Comparison of ENCODE assay signal across 11 mouse cellular contexts in genomic region chr2:156496816-156497566, GRCm38 (mm10). TPM values are rescaled to one million over a fixed set of nuclear protein-coding genes. Genes with fewer than 3 reads are reported as not detected.
DNase-seq lines count a peak whose midpoint lies in the region; TF ChIP-seq lines count a peak whose summit lies in the region.
"Had no signal": no experiment of that assay in that cellular context is flagged by ENCODE, and none has a peak within 500 bp of the region (broad histone marks: within the 10 kb centered on the region; RNA-seq: fewer than 3 reads in every experiment).

No protein-coding gene starts in this region.

- no peaks in the 10 kb centered on the region for H3K9me3 ChIP-seq in limb, embryonic 10.5 days (replicated peaks)
- H3K9me3 ChIP-seq: embryonic facial prominence, embryonic 10.5 days; neural tube, embryonic 13.5 days had no signal

- peaks cover 20% of the 10 kb centered on the region for H3K4me1 ChIP-seq in limb, embryonic 10.5 days

- no peaks in the 10 kb centered on the region for H3K27me3 ChIP-seq in limb, embryonic 10.5 days (ENCODE audit: low read depth, poor library complexity, severe bottlenecking)
- H3K27me3 ChIP-seq: neural tube, embryonic 13.5 days had no signal

- peak overlapping the region; percentile 32; the same call in 1 of the 2 replicates for H3K27ac ChIP-seq in layer of hippocampus, adult 2 months
- H3K27ac ChIP-seq in limb, embryonic 10.5 days: peak overlapping the region; percentile 26; the same call in 1 of the 2 replicates
- H3K27ac ChIP-seq: embryonic facial prominence, embryonic 10.5 days; neural tube, embryonic 13.5 days had no signal

- no peak for TF ChIP-seq CTCF in layer of hippocampus, adult 2 months (conservative IDR thresholded peaks at IDR 0.05)

- DNase-seq in cerebellum, adult 11-12 months: peak; percentile 71
- DNase-seq in cerebellum, postnatal 4 days (ENCODE audit: low spot score in 2 of 2): no peak
- DNase-seq in layer of hippocampus, adult 2 months (ENCODE audit: low spot score in 2 of 2): no peak
- DNase-seq in layer of hippocampus, adult 11-12 months (ENCODE audit: low spot score): no peak
- DNase-seq in cerebellum, adult 18-20 months: peak; percentile 57 to 61
- no peak for DNase-seq in limb, embryonic 10.5 days (ENCODE audit: low spot score)
- no peak for DNase-seq in spleen, postnatal 4 days (ENCODE audit: low spot score in 2 of 2)
- no peak for DNase-seq in gastrocnemius, postnatal 25 days
- DNase-seq: thymus, adult 18-20 months had no signal

- H3K36me3 ChIP-seq in limb, embryonic 10.5 days: peaks cover 11% of the 10 kb centered on the region

- WGBS in limb, embryonic 10.5 days: 78% methylated on average over 5 of the region's 5 CpGs

- no peak overlapping the region for H3K4me3 ChIP-seq in layer of hippocampus, adult 2 months
- H3K4me3 ChIP-seq in limb, embryonic 10.5 days: no peak overlapping the region
- H3K4me3 ChIP-seq: embryonic facial prominence, embryonic 10.5 days; neural tube, embryonic 13.5 days had no signal

RNA-seq across cellular contexts. Expression of gene Aar2, which starts 50.4 kb away (rescaled TPM):
- 10 to 100 TPM; 35.6 to 39.0 TPM for total RNA-seq in layer of hippocampus, adult 2 months (2021)
- 50.0 and 53.6 TPM in 2 replicates for polyA plus RNA-seq in limb, embryonic 10.5 days (2016; fragmentation: Nextera tagmentation; extraction: Ambion mirVana)
- 10 to 100 TPM; 18.0 to 19.5 TPM for total RNA-seq in gastrocnemius, postnatal 25 days (2021)

Comparison
In these comparisons a context has a peak if more than half of its experiments do, and no peak if none do; other contexts are left out.
1. DNase-seq: peak in cerebellum, adult 11-12 months (single experiment) and cerebellum, adult 18-20 months (2 of 2); none in cerebellum, postnatal 4 days (0 of 2), layer of hippocampus, adult 2 months (0 of 2), layer of hippocampus, adult 11-12 months (single experiment), limb, embryonic 10.5 days (single experiment), spleen, postnatal 4 days (0 of 2) and gastrocnemius, postnatal 25 days (single experiment).